Mouse (Mus musculus) embryonic fibroblast, embryonic 13.5 days (primary cell): Measurements from ENCODE around the gene Phpt1.

Experiments used
- CTCF ChIP-seq: IDR thresholded peaks from 2 replicates; pipeline ENCODE4 v1.5.1; 2011; ENCODE audit warnings: mild to moderate bottlenecking, control low read depth, low read length, moderate library complexity, borderline replicate concordance; ENCODE audit not compliant: insufficient read depth
- POLR2A ChIP-seq: IDR thresholded peaks from 2 replicates; pipeline ENCODE4 v1.6.1; 2011; ENCODE audit warnings: low read depth, mild to moderate bottlenecking, control low read depth, low read length, moderate library complexity

DNA sequence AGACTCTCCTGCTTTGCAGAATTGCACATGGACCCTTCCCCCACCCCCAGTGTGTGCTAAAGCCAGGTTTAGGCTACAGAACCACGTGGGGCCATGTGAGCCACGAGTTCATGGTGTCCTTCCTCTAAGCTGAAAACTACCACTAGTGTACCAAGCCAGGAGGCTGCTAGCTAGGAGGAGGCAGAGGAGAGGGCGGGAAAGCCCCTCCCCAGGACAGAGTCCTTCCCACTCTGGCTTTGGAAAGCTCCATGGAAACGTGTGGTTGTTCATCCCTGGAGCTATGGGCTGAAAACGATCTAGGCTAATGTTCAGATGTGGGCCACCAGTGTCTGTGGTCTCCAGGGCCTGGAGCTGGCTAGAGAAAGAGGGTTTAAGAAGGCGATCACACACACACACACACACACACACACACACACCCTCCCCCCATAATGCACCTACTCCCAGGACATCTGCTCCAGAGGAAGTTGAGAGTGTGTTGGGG lies 5.6 kb upstream of the Phpt1 start:
- TF ChIP-seq CTCF (no peak), POLR2A (no peak)
